Mouse (Mus musculus): ENCODE data around the gene AI661453. TPM values are rescaled to one million over a fixed set of nuclear protein-coding genes. Genes with fewer than 3 reads are reported as not detected.

Gene AI661453
- total and polyA plus RNA-seq, 3 experiments = not detected

DNA sequence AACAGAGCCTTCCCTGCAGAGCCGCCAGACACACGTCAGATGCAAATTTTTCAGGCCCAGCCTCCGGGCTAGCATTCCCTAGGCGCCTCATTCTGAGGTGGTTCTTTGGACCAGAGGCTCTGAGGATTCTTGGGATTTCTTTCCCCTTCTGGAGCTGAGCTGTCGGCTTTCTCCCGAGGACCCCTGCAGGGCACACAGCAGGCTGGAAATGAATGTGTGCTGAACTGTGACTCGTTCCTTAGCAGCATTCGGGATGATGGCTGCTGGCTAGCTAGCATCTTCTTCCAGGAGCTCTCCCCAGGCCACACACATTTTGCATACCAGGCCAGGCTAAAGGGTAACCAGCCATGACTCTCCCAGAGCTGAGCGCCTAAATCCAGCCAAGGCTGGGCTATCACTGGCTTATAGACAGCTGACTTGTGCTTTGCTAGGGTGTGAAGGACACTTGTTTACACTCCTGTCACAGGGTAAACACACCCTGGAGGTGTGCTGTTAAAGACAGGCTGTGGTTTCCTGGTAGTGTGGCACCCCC is 4.0 kb downstream of the AI661453 start:
- H3K27ac ChIP-seq (ENCODE audit: control insufficient read depth, low read depth, low read length) = no peak overlapping the region
- H3K36me3 ChIP-seq (ENCODE audit: control insufficient read depth in 1 of 2, insufficient read depth in 2 of 2, low read length in 2 of 2) = no peaks in the 10 kb centered on the region
- no peak for DNase-seq (ENCODE audit: low read depth, low spot score)
- H3K9ac ChIP-seq (ENCODE audit: control insufficient read depth, low read depth, low read length, poor library complexity, severe bottlenecking) = no peak overlapping the region
- H3K4me1 ChIP-seq (ENCODE audit: control insufficient read depth in 1 of 2, insufficient read depth in 2 of 2, low read length in 2 of 2) = no peaks in the 10 kb centered on the region
- H3K9me3 ChIP-seq (replicated peaks; ENCODE audit: insufficient read depth, low read length) = no peaks in the 10 kb centered on the region
- H3K79me2 ChIP-seq (ENCODE audit: control insufficient read depth, insufficient read depth, low read length, poor library complexity) = no peaks in the 10 kb centered on the region
- no peak for TF ChIP-seq ETS1 (IDR thresholded peaks at IDR 0.05; ENCODE audit: low read depth, low read length)
- TF ChIP-seq TBP (IDR thresholded peaks at IDR 0.05; ENCODE audit: low read depth, low read length) = no peak
- no peak for TF ChIP-seq GABPA (IDR thresholded peaks at IDR 0.05; ENCODE audit: low read depth, low read length)
- no peak for TF ChIP-seq POLR2AphosphoS5 (IDR thresholded peaks at IDR 0.05; ENCODE audit: borderline replicate concordance, low read depth, low read length)
- TF ChIP-seq MAX (IDR thresholded peaks at IDR 0.05; ENCODE audit: low read length) = no peak
- TF ChIP-seq KAT2A (conservative IDR thresholded peaks at IDR 0.05; ENCODE audit: low read depth, low read length) = no peak
- TF ChIP-seq MAZ (IDR thresholded peaks at IDR 0.05; ENCODE audit: low read depth, low read length) = no peak
- TF ChIP-seq TCF12 (IDR thresholded peaks at IDR 0.05; ENCODE audit: low read depth, low read length) = no peak
- no peak for TF ChIP-seq MXI1 (IDR thresholded peaks at IDR 0.05; ENCODE audit: low read depth, low read length)
- no peak for TF ChIP-seq ZC3H11A (IDR thresholded peaks at IDR 0.05; ENCODE audit: low read depth, low read length)
- TF ChIP-seq MYB (IDR thresholded peaks at IDR 0.05; ENCODE audit: low read depth, low read length) = no peak
- no peak for TF ChIP-seq SMC3 (IDR thresholded peaks at IDR 0.05; ENCODE audit: low read depth, low read length)
- no peak for TF ChIP-seq CHD1 (IDR thresholded peaks at IDR 0.05; ENCODE audit: low read depth, low read length)
- no peak for TF ChIP-seq POLR2A (IDR thresholded peaks at IDR 0.05; ENCODE audit: control insufficient read depth in 1 of 2, insufficient read depth in 1 of 2, low read depth in 1 of 2, low read length in 2 of 2, poor library complexity in 1 of 2)
- no peaks in the 10 kb centered on the region; a peak in 2 of 4 replicates for H3K27me3 ChIP-seq (ENCODE audit: control insufficient read depth in 1 of 2, insufficient read depth in 2 of 2, low read length in 2 of 2)
- no peak overlapping the region for H3K4me3 ChIP-seq (ENCODE audit: control insufficient read depth in 1 of 2, insufficient read depth in 1 of 2, low read depth in 2 of 2, low read length in 2 of 2)

DNA sequence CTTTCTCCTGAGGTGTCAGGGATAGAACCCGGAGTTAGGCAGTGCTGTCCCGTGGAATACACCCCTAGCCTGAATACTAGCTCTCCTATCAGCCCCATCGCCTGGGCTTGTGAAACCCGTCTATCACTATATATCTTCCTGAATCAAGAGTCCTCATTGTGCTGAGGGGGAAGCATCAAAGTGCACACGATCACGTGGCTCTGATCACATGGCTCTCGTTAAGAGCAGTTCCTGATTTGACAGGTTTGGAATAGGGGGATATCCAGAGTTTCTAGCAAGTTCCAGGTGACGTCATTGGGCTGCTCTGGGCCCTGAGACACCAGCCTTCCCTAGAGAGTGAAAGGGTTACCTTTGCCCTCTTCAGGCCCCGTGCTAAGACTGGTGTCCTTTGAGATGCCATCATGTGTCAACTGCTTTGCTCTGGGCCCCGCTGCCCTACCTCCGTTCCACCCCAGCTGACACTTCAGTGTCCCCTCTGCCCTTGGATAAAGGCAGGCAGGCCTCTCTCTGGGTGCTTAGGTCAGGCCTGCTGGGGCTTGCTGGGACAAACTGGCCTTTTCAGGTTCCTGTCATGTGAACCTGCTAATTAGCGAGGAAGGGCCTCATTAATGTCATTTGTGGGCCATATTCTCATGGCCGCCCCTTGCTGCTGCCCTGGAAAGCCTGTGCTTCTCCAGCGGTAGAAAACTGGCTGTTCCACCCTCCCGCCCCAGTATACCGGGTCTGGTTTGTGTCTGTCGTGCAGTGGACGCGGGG is 5.1 kb downstream of the AI661453 start:
- Histone ChIP-seq H3K4me1 (ENCODE audit: control insufficient read depth in 1 of 2, insufficient read depth in 2 of 2, low read length in 2 of 2) (no peaks in the 10 kb centered on the region), H3K4me3 (ENCODE audit: control insufficient read depth in 1 of 2, insufficient read depth in 1 of 2, low read depth in 2 of 2, low read length in 2 of 2) (no peak overlapping the region), H3K36me3 (ENCODE audit: control insufficient read depth in 1 of 2, insufficient read depth in 2 of 2, low read length in 2 of 2) (no peaks in the 10 kb centered on the region), H3K27me3 (ENCODE audit: control insufficient read depth in 1 of 2, insufficient read depth in 2 of 2, low read length in 2 of 2) (no peaks in the 10 kb centered on the region; a peak in 2 of 4 replicates), H3K9ac (ENCODE audit: control insufficient read depth, low read depth, low read length, poor library complexity, severe bottlenecking) (no peak overlapping the region), H3K27ac (ENCODE audit: control insufficient read depth, low read depth, low read length) (no peak overlapping the region), H3K9me3 (replicated peaks; ENCODE audit: insufficient read depth, low read length) (no peaks in the 10 kb centered on the region), H3K79me2 (ENCODE audit: control insufficient read depth, insufficient read depth, low read length, poor library complexity) (no peaks in the 10 kb centered on the region)
- peak; percentile 11 for DNase-seq (ENCODE audit: low read depth, low spot score)
- TF ChIP-seq USF1 (IDR thresholded peaks at IDR 0.05; ENCODE audit: low read depth, low read length) = peak; percentile 87
- peak in 1 of 2 experiments; percentile 69; a peak in 2 of 4 replicates for TF ChIP-seq USF2 (IDR thresholded peaks at IDR 0.05; ENCODE audit: borderline replicate concordance in 1 of 2, insufficient read depth in 1 of 2, low read depth in 1 of 2, low read length in 2 of 2)
- TF ChIP-seq MAX (IDR thresholded peaks at IDR 0.05; ENCODE audit: low read length) = peak; percentile 68; the same call in 1 of the 2 replicates
- no peak for TF ChIP-seq ELF1 (IDR thresholded peaks at IDR 0.05; ENCODE audit: low read depth, low read length)
